Mouse (Mus musculus) CH12.LX (cell line): ENCODE measurements at regions not wholly inside any gene's neighbourhood (a gene's known extent, or its start where the extent isn't known, plus 50 kb on each side); places are given as distances from the start of the nearest gene placed in this dataset.

ENCODE experiments used
- DNase-seq: peaks from one replicate; pipeline ENCODE4 v3.0.0-alpha.2; 2013; ENCODE audit errors: extremely low read depth
- H3K27ac ChIP-seq: 2 replicates; pipeline ENCODE4 v1.5.1; 2012; ENCODE audit warnings: low read depth, mild to moderate bottlenecking, control low read depth, moderate library complexity; ENCODE audit not compliant: insufficient read depth
- H3K27me3 ChIP-seq: replicated peaks from 2 replicates; pipeline ENCODE3; 2012; ENCODE audit warnings: inconsistent platforms
- H3K36me3 ChIP-seq, 2 experiments: replicated peaks in 1 of 2; 2 replicates each; pipeline versions ENCODE3 to v1.6.1; 2012; ENCODE audit warnings: inconsistent platforms in 1 of 2, low read length in 1 of 2, mild to moderate bottlenecking in 1 of 2, mixed read lengths in 1 of 2, moderate library complexity in 1 of 2; ENCODE audit not compliant: control insufficient read depth in 1 of 2, insufficient read depth in 1 of 2
- H3K4me1 ChIP-seq, 2 experiments: 2 replicates each; pipeline ENCODE4 v1.6.1; 2012; ENCODE audit warnings: inconsistent platforms in 1 of 2, moderate library complexity in 1 of 2; ENCODE audit not compliant: insufficient read depth in 2 of 2, control insufficient read depth in 1 of 2
- H3K4me2 ChIP-seq: 2 replicates; pipeline ENCODE4 v1.6.1; 2012; ENCODE audit warnings: low read depth, mild to moderate bottlenecking, control low read depth; ENCODE audit not compliant: poor library complexity, insufficient read depth, severe bottlenecking
- H3K4me3 ChIP-seq, 3 experiments: fragments of 150-350 bp in 1 of 3; sonication (generic) in 1 of 3; replicated peaks in 1 of 3; 2 replicates each; pipeline versions ENCODE3 to v1.5.1; 2011 to 2012; ENCODE audit warnings: low read depth in 2 of 3, low read length in 2 of 3, mild to moderate bottlenecking in 2 of 3, moderate library complexity in 2 of 3, control low read depth in 1 of 3, improper control_type of control experiment in 1 of 3, inconsistent platforms in 1 of 3, mixed read lengths in 1 of 3; ENCODE audit not compliant: poor library complexity in 1 of 3
- H3K79me2 ChIP-seq: replicated peaks from 2 replicates; pipeline ENCODE4 v1.6.1; 2012; ENCODE audit warnings: mild to moderate bottlenecking, moderate library complexity; ENCODE audit not compliant: control insufficient read depth, poor library complexity, insufficient read depth, severe bottlenecking; ENCODE audit errors: extremely low read depth
- H3K9ac ChIP-seq: 2 replicates; pipeline ENCODE4 v1.6.1; 2012; ENCODE audit warnings: low read depth, mild to moderate bottlenecking, control low read depth, moderate library complexity; ENCODE audit not compliant: insufficient read depth
- H3K9me3 ChIP-seq: replicated peaks from 2 replicates; pipeline ENCODE3; 2012; ENCODE audit warnings: low read length, inconsistent platforms, mixed read lengths
- CHD1 ChIP-seq: IDR thresholded peaks from 2 replicates; pipeline ENCODE4 v1.6.1; 2012; ENCODE audit warnings: low read depth, low read length, improper control_type of control experiment, inconsistent platforms
- CHD2 ChIP-seq: IDR thresholded peaks from 2 replicates; pipeline ENCODE4 v1.6.1; 2011; ENCODE audit warnings: low read length, improper control_type of control experiment
- E2F4 ChIP-seq: IDR thresholded peaks from 2 replicates; pipeline ENCODE4 v1.6.1; 2011; ENCODE audit warnings: low read depth, low read length, improper control_type of control experiment; ENCODE audit not compliant: insufficient replicate concordance
- EP300 ChIP-seq: IDR thresholded peaks from 2 replicates; pipeline ENCODE4 v1.6.1; 2011; ENCODE audit warnings: low read length, improper control_type of control experiment
- ETS1 ChIP-seq: conservative IDR thresholded peaks from 2 replicates; pipeline ENCODE4 v1.6.1; 2012; ENCODE audit warnings: low read depth, mild to moderate bottlenecking, inconsistent platforms, low read length, improper control_type of control experiment, moderate library complexity
- GABPA ChIP-seq: IDR thresholded peaks from 2 replicates; pipeline ENCODE4 v1.6.1; 2012; ENCODE audit warnings: low read depth, low read length, improper control_type of control experiment, inconsistent platforms; ENCODE audit not compliant: insufficient replicate concordance
- IRF4 ChIP-seq: IDR thresholded peaks from 2 replicates; pipeline ENCODE4 v1.6.1; 2014; ENCODE audit warnings: low read depth, mild to moderate bottlenecking, inconsistent platforms, low read length, improper control_type of control experiment
- JUND ChIP-seq: conservative IDR thresholded peaks from 2 replicates; pipeline ENCODE4 v1.6.1; 2011; ENCODE audit warnings: low read depth, low read length, improper control_type of control experiment
- KAT2A ChIP-seq: IDR thresholded peaks from 2 replicates; pipeline ENCODE4 v1.6.1; 2012; ENCODE audit warnings: low read length, improper control_type of control experiment, inconsistent platforms; ENCODE audit not compliant: insufficient replicate concordance
- MAFK ChIP-seq: IDR thresholded peaks from 2 replicates; pipeline ENCODE4 v1.6.1; 2011; ENCODE audit warnings: low read length, improper control_type of control experiment; ENCODE audit not compliant: insufficient replicate concordance
- MAX ChIP-seq: IDR thresholded peaks from 2 replicates; pipeline ENCODE4 v1.6.1; 2011; ENCODE audit warnings: low read length, improper control_type of control experiment
- POLR2A ChIP-seq: IDR thresholded peaks from 2 replicates; pipeline ENCODE4 v1.6.1; 2011; ENCODE audit warnings: low read depth, mild to moderate bottlenecking, improper control_type of control experiment, low read length
- RAD21 ChIP-seq: IDR thresholded peaks from 2 replicates; pipeline ENCODE4 v1.6.1; 2011; ENCODE audit warnings: low read depth, mild to moderate bottlenecking, low read length, improper control_type of control experiment, moderate library complexity
- RCOR1 ChIP-seq: conservative IDR thresholded peaks from 2 replicates; pipeline ENCODE4 v1.6.1; 2012; ENCODE audit warnings: low read depth, mild to moderate bottlenecking, inconsistent platforms, low read length, improper control_type of control experiment
- SMC3 ChIP-seq: IDR thresholded peaks from 2 replicates; pipeline ENCODE4 v1.6.1; 2011; ENCODE audit warnings: low read depth, low read length, improper control_type of control experiment
- TBP ChIP-seq: conservative IDR thresholded peaks from 2 replicates; pipeline ENCODE4 v1.6.1; 2011; ENCODE audit warnings: low read depth, low read length, improper control_type of control experiment
- UBTF ChIP-seq: IDR thresholded peaks from 2 replicates; pipeline ENCODE4 v1.6.1; 2012; ENCODE audit warnings: low read depth, mild to moderate bottlenecking, inconsistent platforms, low read length, improper control_type of control experiment, moderate library complexity
- ZC3H11A ChIP-seq: IDR thresholded peaks from 2 replicates; pipeline ENCODE4 v1.6.1; 2012; ENCODE audit warnings: low read depth, mild to moderate bottlenecking, inconsistent platforms, low read length, improper control_type of control experiment
- ZKSCAN1 ChIP-seq: IDR thresholded peaks from 2 replicates; pipeline ENCODE4 v1.6.1; 2012; ENCODE audit warnings: low read depth, inconsistent platforms, low read length, improper control_type of control experiment, borderline replicate concordance
- dilution Hi-C: fragments of 300-500 bp; cut with MboI; formaldehyde crosslinking; loops from 2 replicates; pipeline ENCODE4 v1.14.3; 2020; ENCODE audit warnings: low sequenced_read_pairs; ENCODE audit not compliant: extremely low pct_unique_long_range_greater_than_20kb, extremely low pct_ligation_motif_present
- in situ Hi-C: fragments of 300-500 bp; cut with MboI; formaldehyde crosslinking; loops from 3 replicates; pipeline ENCODE4 v1.14.3; 2019; ENCODE audit warnings: low sequenced_read_pairs, low pct_ligation_motif_present, low pct_unique_long_range_greater_than_20kb, mixed read lengths

DNA sequence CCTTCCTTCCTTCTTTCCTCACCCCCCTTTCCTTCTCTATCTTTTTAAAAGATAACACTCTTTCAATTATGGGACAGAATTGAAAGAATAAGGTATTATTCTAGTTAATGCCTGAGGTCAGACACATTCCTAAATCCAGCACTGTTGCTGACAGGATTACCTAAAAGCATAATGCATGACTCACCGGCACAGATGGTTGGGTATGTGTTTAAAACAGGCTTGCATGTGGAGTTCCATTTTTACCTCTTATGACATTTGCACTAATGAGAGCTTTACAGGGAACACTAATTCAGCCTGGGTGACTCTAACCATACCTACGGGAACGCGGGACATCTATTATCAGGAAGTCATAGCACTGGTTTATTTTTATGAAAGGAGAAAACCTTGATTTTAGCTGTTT lies 156.2 kb upstream of the Plcxd3 start:
- Histone ChIP-seq H3K9me3 (no peaks in the 10 kb centered on the region), H3K9ac (no peak overlapping the region), H3K36me3 (no peaks in the 10 kb centered on the region), H3K27me3 (no peaks in the 10 kb centered on the region), H3K27ac (no peak overlapping the region), H3K4me1 (no peaks in the 10 kb centered on the region), H3K4me2 (no peak overlapping the region), H3K4me3 (no peak overlapping the region), H3K79me2 (no peaks in the 10 kb centered on the region)
- no peak for TF ChIP-seq UBTF
- TF ChIP-seq KAT2A, result no peak
- TF ChIP-seq SMC3, result no peak
- no peak for TF ChIP-seq E2F4
- no peak for TF ChIP-seq MAFK
- no peak for TF ChIP-seq ZKSCAN1
- no peak for TF ChIP-seq ZC3H11A
- TF ChIP-seq MAX, result no peak
- TF ChIP-seq CHD2, result no peak
- TF ChIP-seq TBP, result no peak
- no peak for TF ChIP-seq EP300
- dilution Hi-C loops (no loop called here), in situ Hi-C loops (no loop called here)
- DNase-seq, result no peak

DNA sequence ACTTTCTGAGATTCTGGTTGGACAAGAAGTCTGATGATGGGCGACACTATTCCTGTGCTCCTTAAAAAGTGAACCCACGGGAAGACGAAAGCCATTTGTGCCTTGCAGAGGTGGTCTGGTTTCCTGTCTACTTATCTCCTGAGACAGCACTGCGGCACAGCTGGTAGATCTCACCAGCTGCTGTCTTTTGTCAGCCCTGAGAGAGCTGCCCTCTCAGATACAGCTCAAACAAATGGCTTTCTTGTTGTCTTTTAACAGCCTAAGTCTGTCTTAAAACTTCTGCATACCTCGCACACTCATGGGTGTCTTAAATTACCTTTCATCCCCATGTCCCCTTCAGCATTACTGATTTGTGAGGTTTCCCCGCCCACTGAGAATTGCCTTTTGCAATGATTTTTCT lies 147.2 kb upstream of the Plcxd3 start:
- Histone ChIP-seq H3K4me3 (no peak overlapping the region), H3K4me2 (no peak overlapping the region), H3K36me3 (no peaks in the 10 kb centered on the region), H3K27me3 (no peaks in the 10 kb centered on the region), H3K4me1 (no peaks in the 10 kb centered on the region), H3K27ac (no peak overlapping the region), H3K79me2 (no peaks in the 10 kb centered on the region), H3K9me3 (no peaks in the 10 kb centered on the region), H3K9ac (no peak overlapping the region)
- DNase-seq, result no peak
- dilution Hi-C loops, result no loop called here
- TF ChIP-seq POLR2A, result no peak
- no peak for TF ChIP-seq EP300
- no peak for TF ChIP-seq KAT2A
- no peak for TF ChIP-seq ETS1
- TF ChIP-seq IRF4, result no peak
- no peak for TF ChIP-seq RCOR1
- TF ChIP-seq RAD21, result no peak
- TF ChIP-seq JUND, result no peak
- TF ChIP-seq GABPA, result no peak
- TF ChIP-seq ZC3H11A, result no peak
- no peak for TF ChIP-seq CHD1
- in situ Hi-C loops, result no loop called here
